Mouse (Mus musculus) kidney, adult 2 months (tissue): ENCODE results near the gene Bptf.

Source experiments
- CTCF ChIP-seq: fragments of 200-500 bp; conservative IDR thresholded peaks from 2 replicates; pipeline ENCODE4 v1.5.1; 2011; ENCODE audit warnings: low read depth, mild to moderate bottlenecking, control low read depth, low read length, moderate library complexity, mixed read lengths; ENCODE audit not compliant: insufficient read depth, insufficient read length
- POLR2A ChIP-seq: fragments of 200-500 bp; IDR thresholded peaks from one replicate; pipeline ENCODE4 v1.6.1; 2011; ENCODE audit warnings: low read depth, low read length, control low read depth

- TF ChIP-seq POLR2A (no peak), CTCF (no peak)
Measured at GRCm38 (mm10) chr11:107024406-107024805, 107.5 kb downstream of the Bptf start.
